ENCODE assay signal across 8 mouse cellular contexts in the genomic region with DNA sequence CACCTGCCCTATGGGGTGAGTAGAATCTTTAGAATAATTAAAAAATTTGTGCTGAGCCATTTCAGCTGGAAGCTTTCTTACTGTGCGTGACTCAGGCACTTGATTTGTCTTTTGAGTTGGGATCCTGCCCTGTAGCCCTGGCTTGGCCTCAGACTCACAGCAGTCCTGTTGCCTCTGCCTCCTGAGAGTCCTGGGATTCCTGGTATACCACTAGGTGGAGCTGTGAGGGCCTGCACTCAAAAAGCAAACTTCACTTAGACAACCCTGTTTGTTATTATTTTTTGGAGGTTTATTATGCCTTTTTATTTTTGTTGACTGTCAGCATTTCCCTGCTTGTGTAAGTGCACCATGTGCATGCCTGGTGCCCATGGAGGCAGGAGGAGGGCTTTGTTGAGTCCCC. TPM values are rescaled to one million over a fixed set of nuclear protein-coding genes. Genes with fewer than 3 reads are reported as not detected.
DNase-seq lines count a peak whose midpoint lies in the region; ATAC-seq and TF ChIP-seq lines count a peak whose summit lies in the region.

No protein-coding gene starts in this region.

- H3K9me3 ChIP-seq in forebrain, embryonic 13.5 days (replicated peaks) = no peaks in the 10 kb centered on the region
- H3K9me3 ChIP-seq in intestine, embryonic 16.5 days (ENCODE audit: control insufficient read depth, low read length) = no peaks in the 10 kb centered on the region

- DNase-seq in cerebellum, adult 9-10 months = peak; percentile 46
- DNase-seq in cerebellum, postnatal 4 days (ENCODE audit: low spot score in 2 of 2) = no peak
- no peak for DNase-seq in lung, adult 2 months
- no peak for DNase-seq in lung, adult 18-20 months
- peak; percentile 34 to 45 for DNase-seq in cerebellum, postnatal 36 days

- H3K4me1 ChIP-seq in lung, adult 2 months (ENCODE audit: control insufficient read depth, insufficient read depth, low read length) = no peaks in the 10 kb centered on the region
- H3K4me1 ChIP-seq in forebrain, embryonic 13.5 days = no peaks in the 10 kb centered on the region
- no peaks in the 10 kb centered on the region for H3K4me1 ChIP-seq in intestine, embryonic 16.5 days (ENCODE audit: control insufficient read depth, insufficient read depth, low read length)

- 57% methylated on average over 1 of the region's 1 CpGs for WGBS in lung, adult 2 months
- 94% methylated on average over 1 of the region's 1 CpGs for WGBS in forebrain, embryonic 13.5 days
- 94% methylated on average over 1 of the region's 1 CpGs for WGBS in intestine, embryonic 16.5 days

- peaks cover 78% of the 10 kb centered on the region for H3K36me3 ChIP-seq in forebrain, embryonic 13.5 days (ENCODE audit: poor library complexity, severe bottlenecking)
- H3K36me3 ChIP-seq in intestine, embryonic 16.5 days (ENCODE audit: control insufficient read depth, insufficient read depth, low read length) = peaks cover 19% of the 10 kb centered on the region

- no peaks in the 10 kb centered on the region for H3K27me3 ChIP-seq in forebrain, embryonic 13.5 days
- H3K27me3 ChIP-seq in intestine, embryonic 16.5 days (replicated peaks; ENCODE audit: control insufficient read depth, insufficient read depth, low read length) = no peaks in the 10 kb centered on the region

- ATAC-seq in megakaryocyte progenitor cell, adult 5-6 weeks (replicated peaks; ENCODE audit: poor library complexity) = peak; percentile 84
- ATAC-seq in forebrain, embryonic 13.5 days = no peak
- ATAC-seq in intestine, embryonic 16.5 days = no peak

- H3K27ac ChIP-seq in forebrain, embryonic 13.5 days = no peak overlapping the region
- H3K27ac ChIP-seq in intestine, embryonic 16.5 days (ENCODE audit: low read length) = no peak overlapping the region

- no peak overlapping the region for H3K4me3 ChIP-seq in lung, adult 2 months (replicated peaks; ENCODE audit: extremely low read depth, low read depth, low read length)
- no peak overlapping the region for H3K4me3 ChIP-seq in forebrain, embryonic 13.5 days
- no peak overlapping the region for H3K4me3 ChIP-seq in intestine, embryonic 16.5 days (ENCODE audit: low read length)

- no peak overlapping the region for H3K4me2 ChIP-seq in forebrain, embryonic 13.5 days
- no peak overlapping the region for H3K4me2 ChIP-seq in intestine, embryonic 16.5 days (ENCODE audit: low read depth, low read length)

- no peak for TF ChIP-seq POLR2A in lung, adult 2 months (IDR thresholded peaks at IDR 0.05; ENCODE audit: borderline replicate concordance, extremely low read depth, low read depth, low read length)

- H3K9ac ChIP-seq in forebrain, embryonic 13.5 days = no peak overlapping the region
- no peak overlapping the region for H3K9ac ChIP-seq in intestine, embryonic 16.5 days (ENCODE audit: low read depth, low read length)

- peak; percentile 59 for TF ChIP-seq CTCF in lung, adult 2 months (IDR thresholded peaks at IDR 0.05; ENCODE audit: insufficient read depth, low read length)

RNA-seq across cellular contexts. Expression of a gene that starts 11.9 kb away (rescaled TPM):
- polyA plus RNA-seq in lung, adult 2 months (2012; rRNA removed) = 7.0 and 8.0 TPM in 2 replicates
- 15.3 and 17.0 TPM in 2 replicates for total RNA-seq in megakaryocyte progenitor cell, adult 5-6 weeks (2015)
- total RNA-seq in megakaryocyte progenitor cell, adult 5-6 weeks (2017) = 37.7 and 42.0 TPM in 2 replicates
- polyA plus RNA-seq in forebrain, embryonic 13.5 days (2015; fragmentation: Nextera tagmentation; extraction: Ambion mirVana) = 24.4 and 27.1 TPM in 2 replicates
- polyA plus RNA-seq in intestine, embryonic 16.5 days (2015; fragmentation: Nextera tagmentation; extraction: Ambion mirVana) = 22.6 and 24.8 TPM in 2 replicates

RNA-seq across cellular contexts. Expression of a gene that starts 12.0 kb away (rescaled TPM):
- 41.9 and 45.4 TPM in 2 replicates for polyA plus RNA-seq in lung, adult 2 months (2012; rRNA removed)
- 48.9 and 54.6 TPM in 2 replicates for total RNA-seq in megakaryocyte progenitor cell, adult 5-6 weeks (2015)
- 91.9 and 103 TPM in 2 replicates for total RNA-seq in megakaryocyte progenitor cell, adult 5-6 weeks (2017)
- polyA plus RNA-seq in forebrain, embryonic 13.5 days (2015; fragmentation: Nextera tagmentation; extraction: Ambion mirVana) = 65.4 and 67.7 TPM in 2 replicates
- 78.1 and 83.6 TPM in 2 replicates for polyA plus RNA-seq in intestine, embryonic 16.5 days (2015; fragmentation: Nextera tagmentation; extraction: Ambion mirVana)

RNA-seq across cellular contexts. Expression of a gene that starts 50.4 kb away (rescaled TPM):
- 44.9 and 46.4 TPM in 2 replicates for polyA plus RNA-seq in lung, adult 2 months (2012; rRNA removed)
- total RNA-seq in megakaryocyte progenitor cell, adult 5-6 weeks (2015) = 61.7 and 64.2 TPM in 2 replicates
- 75.6 and 75.9 TPM in 2 replicates for total RNA-seq in megakaryocyte progenitor cell, adult 5-6 weeks (2017)
- 21.8 and 22.3 TPM in 2 replicates for polyA plus RNA-seq in forebrain, embryonic 13.5 days (2015; fragmentation: Nextera tagmentation; extraction: Ambion mirVana)
- polyA plus RNA-seq in intestine, embryonic 16.5 days (2015; fragmentation: Nextera tagmentation; extraction: Ambion mirVana) = 27.3 and 28.6 TPM in 2 replicates

Comparison
In these comparisons a context has a peak if more than half of its experiments do, and no peak if none do; other contexts are left out.
1. DNase-seq: peak in cerebellum, adult 9-10 months (single experiment) and cerebellum, postnatal 36 days (2 of 2); none in cerebellum, postnatal 4 days (0 of 2), lung, adult 2 months (single experiment) and lung, adult 18-20 months (0 of 2).